Mouse (Mus musculus) hindbrain, embryonic 15.5 days (tissue): Measurements from ENCODE around the gene Atp6v0e2. TPM values are rescaled to one million over a fixed set of nuclear protein-coding genes. Genes with fewer than 3 reads are reported as not detected.
"Not testable (repeated sequence)": the region's sequence is repeated elsewhere in the genome, so short reads cannot be mapped to it uniquely, and the experiment has no call there.

Experiments
- ATAC-seq: fragments of 200-750 bp; cut with Nextera tagmentation; 2 replicates; pipeline ENCODE4 v1.8.0; 2017; ENCODE audit warnings: low read depth, moderate number of reproducible peaks, moderate TSS enrichment; ENCODE audit not compliant: low FRiP score
- H3K27ac ChIP-seq: fragments of 300-500 bp; sonication (generic); replicated peaks from 2 replicates; pipeline ENCODE4 v1.5.1; 2015; ENCODE audit warnings: mild to moderate bottlenecking, inconsistent platforms
- H3K27me3 ChIP-seq: fragments of 300-500 bp; sonication (generic); 2 replicates; pipeline ENCODE4 v1.6.1; 2015; ENCODE audit warnings: control low read depth, inconsistent platforms
- H3K36me3 ChIP-seq: fragments of 300-500 bp; sonication (generic); 2 replicates; pipeline ENCODE4 v1.6.1; 2015; ENCODE audit warnings: control low read depth, inconsistent platforms
- H3K4me1 ChIP-seq: fragments of 300-500 bp; sonication (generic); replicated peaks from 2 replicates; pipeline ENCODE4 v1.6.1; 2015; ENCODE audit warnings: control low read depth, inconsistent platforms
- H3K4me2 ChIP-seq: fragments of 300-500 bp; sonication (generic); 2 replicates; pipeline ENCODE4 v1.6.1; 2015; ENCODE audit warnings: moderate library complexity, mild to moderate bottlenecking, inconsistent platforms
- H3K4me3 ChIP-seq: fragments of 300-500 bp; sonication (generic); 2 replicates; pipeline ENCODE4 v1.5.1; 2015; ENCODE audit warnings: mild to moderate bottlenecking, inconsistent platforms
- H3K9ac ChIP-seq: fragments of 300-500 bp; sonication (generic); 2 replicates; pipeline ENCODE4 v1.6.1; 2015; ENCODE audit warnings: inconsistent platforms
- H3K9me3 ChIP-seq: fragments of 300-500 bp; sonication (generic); 2 replicates; pipeline ENCODE4 v1.6.1; 2016; ENCODE audit warnings: control low read depth, inconsistent platforms
- WGBS: fragments of 180-500 bp; shearing (Covaris S2); methylation state at CpG from one replicate; pipeline ENCODE4 v1.1.7; 2015; 5-methylcytosine and 5-hydroxymethylcytosine counted together
- polyA plus RNA-seq: library from polyadenylated mRNA; unstranded; fragments of >200 nt; fragmentation: Nextera tagmentation; extraction: Ambion mirVana; gene quantifications from 2 replicates; pipeline ENCODE4 v1.2.1, GENCODE M21; 2015

Gene Atp6v0e2
- polyA plus RNA-seq, 1 experiment from 2014 or later = 311 TPM

GRCm38 (mm10) chr6:48524882-48525281 is 12.5 kb upstream of the Atp6v0e2 start:
- not testable (repeated sequence) for H3K27ac ChIP-seq, ATAC-seq
- WGBS = 97% methylated on average over 16 of the region's 16 CpGs

DNA sequence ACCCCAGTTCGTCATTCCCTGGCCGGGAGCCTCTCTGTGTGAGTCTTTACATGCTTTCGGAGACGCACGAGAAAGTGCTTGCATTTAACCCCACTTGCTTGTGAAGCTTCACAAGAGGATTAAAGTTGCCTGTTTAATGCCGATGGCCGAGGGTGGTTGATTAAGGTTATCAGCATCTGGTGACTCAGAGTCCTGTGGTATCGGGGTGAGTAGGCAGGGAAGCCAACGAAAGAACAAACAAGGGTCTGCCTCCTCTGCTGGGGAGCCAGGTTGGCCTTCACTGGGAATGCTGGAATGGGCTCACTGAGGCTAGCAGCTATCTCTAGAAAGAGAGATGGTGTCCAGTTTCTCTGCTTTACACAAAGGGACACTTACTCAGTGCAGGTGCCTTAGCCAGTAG is 9.5 kb upstream of the Atp6v0e2 start:
- no peak overlapping the region for H3K27ac ChIP-seq
- H3K9me3 ChIP-seq = no peaks in the 10 kb centered on the region
- no peaks in the 10 kb centered on the region for H3K27me3 ChIP-seq
- WGBS = 94% methylated on average over 9 of the region's 9 CpGs
- no peak overlapping the region for H3K4me3 ChIP-seq
- H3K4me1 ChIP-seq = no peaks in the 10 kb centered on the region
- no peak overlapping the region for H3K9ac ChIP-seq
- no peak for ATAC-seq
- H3K36me3 ChIP-seq = 0 out of 2 replicates have a peak, but pooled peaks cover 14% of the 10 kb centered on the region
- H3K4me2 ChIP-seq = no peak overlapping the region

More at GRCm38 (mm10) chr6:48524882-48525281, 12.5 kb upstream of the Atp6v0e2 start:
- not testable (repeated sequence) for H3K4me3 ChIP-seq, H3K4me2 ChIP-seq, H3K9ac ChIP-seq, H3K27me3 ChIP-seq, H3K9me3 ChIP-seq, H3K4me1 ChIP-seq
- H3K36me3 ChIP-seq = 0 out of 2 replicates have a peak, but pooled peaks cover 12% of the 10 kb centered on the region

DNA sequence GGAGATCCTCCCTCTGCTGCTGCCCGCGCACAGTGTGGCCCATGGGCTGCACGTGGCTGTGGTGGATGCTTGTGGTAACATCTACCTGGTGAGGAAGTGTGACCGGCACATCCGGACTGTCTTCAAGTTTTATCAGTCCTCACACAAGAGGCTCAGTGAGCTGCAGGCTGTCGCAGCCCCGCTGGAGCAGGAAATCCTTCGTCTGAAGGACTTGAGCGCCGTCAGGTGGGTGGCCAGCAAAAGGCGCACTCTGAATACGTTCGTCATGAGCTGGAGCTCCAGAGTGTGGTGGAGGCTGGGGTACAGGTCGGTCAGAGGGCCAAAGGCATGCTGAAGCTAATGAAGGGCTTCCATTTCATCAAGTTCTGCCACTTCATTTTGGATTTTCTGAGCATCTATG is 8.2 kb upstream of the Atp6v0e2 start:
- H3K27me3 ChIP-seq = no peaks in the 10 kb centered on the region
- H3K9ac ChIP-seq = no peak overlapping the region
- H3K27ac ChIP-seq = no peak overlapping the region
- no peak overlapping the region for H3K4me3 ChIP-seq
- H3K9me3 ChIP-seq = no peaks in the 10 kb centered on the region
- no peak for ATAC-seq
- 82% methylated on average over 14 of the region's 14 CpGs for WGBS
- H3K36me3 ChIP-seq = 0 out of 2 replicates have a peak, but pooled peaks cover 14% of the 10 kb centered on the region
- H3K4me2 ChIP-seq = no peak overlapping the region
- no peaks in the 10 kb centered on the region for H3K4me1 ChIP-seq

DNA sequence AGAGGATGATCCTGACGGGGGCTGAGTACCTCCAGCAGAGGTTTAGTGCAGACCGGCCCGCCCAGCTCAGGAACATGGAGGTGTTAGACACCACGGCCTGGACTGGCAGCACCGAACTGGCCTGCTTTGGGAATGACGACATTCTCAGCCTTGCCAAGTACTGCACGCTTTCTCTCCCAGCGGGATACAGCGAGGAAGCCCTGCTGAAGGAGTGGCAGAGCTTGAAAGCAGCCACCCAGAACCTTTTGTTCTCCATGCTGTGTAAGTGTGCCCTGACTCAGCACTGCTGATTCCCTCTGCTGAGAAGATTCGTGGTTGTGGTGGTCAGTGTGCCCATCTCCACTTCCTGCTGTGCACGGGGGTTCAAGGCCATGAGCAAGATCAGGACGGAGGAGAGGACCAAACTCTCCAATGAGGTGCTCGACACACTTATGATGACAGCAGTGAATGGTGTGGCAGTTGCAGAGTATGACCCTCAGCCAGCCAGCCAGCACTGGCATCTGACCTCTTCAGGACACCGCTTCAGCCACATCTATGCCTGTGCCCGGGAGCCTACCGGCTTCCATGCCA is 7.5 kb upstream of the Atp6v0e2 start:
- Histone ChIP-seq H3K9ac (no peak overlapping the region), H3K27ac (no peak overlapping the region), H3K9me3 (no peaks in the 10 kb centered on the region), H3K4me2 (no peak overlapping the region), H3K4me3 (no peak overlapping the region), H3K36me3 (0 out of 2 replicates have a peak, but pooled peaks cover 14% of the 10 kb centered on the region), H3K27me3 (no peaks in the 10 kb centered on the region), H3K4me1 (no peaks in the 10 kb centered on the region)
- no peak for ATAC-seq
- 82% methylated on average over 16 of the region's 16 CpGs for WGBS

DNA sequence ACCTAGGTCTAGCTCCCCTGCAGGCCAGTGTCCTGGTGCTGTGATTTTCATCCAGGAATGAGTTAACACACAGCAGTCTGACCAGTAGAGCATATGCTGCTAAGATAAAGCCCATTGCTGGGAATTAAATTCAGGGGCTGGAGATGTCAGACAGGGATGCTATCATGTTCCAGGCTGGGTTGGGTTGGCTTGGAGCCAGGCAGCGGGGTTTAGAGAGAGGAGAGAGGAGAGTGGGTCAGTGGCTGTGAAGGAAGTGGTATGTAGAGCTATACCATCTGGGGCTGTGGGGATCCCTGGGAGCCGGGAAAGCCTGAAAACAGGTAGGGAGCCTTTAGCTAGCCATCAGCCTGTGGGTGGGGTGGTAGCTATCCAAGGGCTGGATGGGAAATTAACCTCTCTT is 6.6 kb upstream of the Atp6v0e2 start:
- no peak overlapping the region for H3K9ac ChIP-seq
- no peak overlapping the region for H3K4me2 ChIP-seq
- H3K9me3 ChIP-seq = no peaks in the 10 kb centered on the region
- ATAC-seq = no peak
- WGBS = 85% methylated on average over 2 of the region's 2 CpGs
- 0 out of 2 replicates have a peak, but pooled peaks cover 10% of the 10 kb centered on the region for H3K36me3 ChIP-seq
- H3K27ac ChIP-seq = no peak overlapping the region
- H3K4me3 ChIP-seq = no peak overlapping the region
- H3K27me3 ChIP-seq = no peaks in the 10 kb centered on the region
- no peaks in the 10 kb centered on the region for H3K4me1 ChIP-seq

- 0 out of 2 replicates have a peak, but pooled peaks cover 2% of the 10 kb centered on the region for H3K36me3 ChIP-seq
- no peak overlapping the region for H3K27ac ChIP-seq
- no peak for ATAC-seq
- no peak overlapping the region for H3K4me2 ChIP-seq
- no peaks in the 10 kb centered on the region for H3K27me3 ChIP-seq
- no peak overlapping the region for H3K4me3 ChIP-seq
- WGBS = 79% methylated on average over 2 of the region's 2 CpGs
- H3K4me1 ChIP-seq = peaks cover 16% of the 10 kb centered on the region
- no peaks in the 10 kb centered on the region for H3K9me3 ChIP-seq
- H3K9ac ChIP-seq = no peak overlapping the region
Observed at GRCm38 (mm10) chr6:48533475-48533874, 3.9 kb upstream of the Atp6v0e2 start.

DNA sequence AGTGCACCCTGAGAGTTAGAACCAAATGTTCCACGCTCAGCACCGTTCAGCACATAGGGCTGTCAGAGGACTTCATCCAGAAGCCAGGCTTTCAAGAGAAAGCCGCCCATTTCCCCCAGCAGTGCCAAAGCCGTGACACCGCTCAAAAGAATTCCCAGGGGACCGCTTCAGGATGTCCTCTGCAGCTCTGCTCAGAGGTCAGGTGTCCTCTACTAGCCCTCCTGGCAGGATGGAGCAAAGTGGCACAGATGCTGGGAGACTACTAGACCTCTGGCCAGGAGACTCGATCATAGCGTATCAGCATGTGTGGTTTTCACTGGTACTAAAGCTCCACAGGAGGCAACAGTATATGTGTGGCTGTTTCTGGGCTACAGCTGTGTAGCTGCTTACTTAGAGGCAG is 2.5 kb upstream of the Atp6v0e2 start:
- H3K36me3 ChIP-seq = 0 out of 2 replicates have a peak, but pooled peaks cover 2% of the 10 kb centered on the region
- H3K4me2 ChIP-seq = no peak overlapping the region
- ATAC-seq = no peak
- no peak overlapping the region for H3K27ac ChIP-seq
- H3K27me3 ChIP-seq = no peaks in the 10 kb centered on the region
- no peak overlapping the region for H3K9ac ChIP-seq
- H3K4me3 ChIP-seq = no peak overlapping the region
- H3K4me1 ChIP-seq = peaks cover 28% of the 10 kb centered on the region
- 85% methylated on average over 8 of the region's 8 CpGs for WGBS
- no peaks in the 10 kb centered on the region for H3K9me3 ChIP-seq

DNA sequence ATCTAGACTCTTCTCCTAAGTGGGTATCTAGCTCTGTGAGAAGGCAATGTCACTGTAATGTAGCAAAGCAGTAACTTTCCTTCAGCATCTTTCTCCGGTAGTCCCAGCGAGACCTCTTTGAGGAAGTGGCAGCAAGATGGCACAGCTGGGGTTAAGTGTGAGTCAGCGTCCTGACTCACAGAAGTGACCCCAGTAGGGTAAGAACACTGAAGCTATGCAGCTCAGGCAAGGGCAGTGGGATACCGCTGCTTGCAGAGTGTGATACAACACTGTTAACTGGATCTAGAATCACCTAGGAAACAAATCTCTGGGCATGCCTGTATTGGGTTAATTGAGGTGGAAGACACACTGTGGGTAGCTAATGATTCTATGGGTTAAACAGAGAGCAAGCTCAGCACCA is 1.3 kb upstream of the Atp6v0e2 start:
- Histone ChIP-seq H3K36me3 (peaks cover 10% of the 10 kb centered on the region), H3K27me3 (no peaks in the 10 kb centered on the region), H3K4me2 (no peak overlapping the region), H3K4me1 (peaks cover 30% of the 10 kb centered on the region), H3K9me3 (no peaks in the 10 kb centered on the region), H3K4me3 (no peak overlapping the region), H3K9ac (no peak overlapping the region), H3K27ac (no peak overlapping the region)
- ATAC-seq = no peak
- WGBS = 59% methylated on average over 4 of the region's 4 CpGs

DNA sequence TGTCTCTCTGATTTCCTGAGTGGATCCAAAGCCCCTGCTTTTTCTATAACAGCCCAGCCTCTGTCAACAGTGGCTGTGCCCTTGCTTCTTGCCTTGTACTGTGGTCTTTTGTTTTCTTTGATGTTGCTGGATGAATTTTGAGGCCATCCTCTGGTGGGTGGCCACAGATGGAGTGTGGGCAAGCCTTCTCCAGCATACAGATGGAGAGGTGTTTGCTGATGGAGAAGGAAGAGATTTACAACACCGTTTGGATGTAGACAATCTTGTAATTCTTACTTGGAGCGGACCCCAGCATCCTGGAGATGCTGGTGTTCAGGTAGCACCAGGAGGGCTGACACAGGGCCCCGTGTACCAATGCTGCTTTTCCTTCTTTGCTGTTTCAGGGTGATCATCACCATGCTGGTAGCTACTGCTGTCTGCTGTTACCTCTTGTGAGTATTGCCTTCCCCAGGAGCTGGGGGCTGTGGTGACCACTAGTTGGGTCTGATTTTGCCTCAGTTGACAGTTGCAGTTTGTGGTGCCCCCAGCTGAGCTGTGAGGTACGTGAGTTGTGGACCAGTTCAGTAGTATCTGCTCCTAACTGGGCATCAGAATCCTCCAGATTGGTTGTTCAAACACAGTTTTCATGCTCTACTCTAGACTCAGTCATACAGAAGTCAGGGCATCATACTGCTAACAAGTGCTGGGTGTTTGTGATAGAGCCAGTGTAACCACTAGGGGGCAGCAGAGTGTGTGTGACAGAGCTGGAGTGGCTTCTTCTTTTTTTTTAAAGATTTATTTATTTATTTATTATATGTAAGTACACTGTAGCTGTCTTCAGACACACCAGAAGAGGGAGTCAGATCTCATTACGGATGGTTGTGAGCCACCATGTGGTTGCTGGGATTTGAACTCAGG is 1.7 kb downstream of the Atp6v0e2 start:
- H3K27ac ChIP-seq = no peak overlapping the region
- WGBS = 65% methylated on average over 5 of the region's 5 CpGs
- peak overlapping the region; percentile 72 for H3K4me2 ChIP-seq
- no peaks in the 10 kb centered on the region for H3K27me3 ChIP-seq
- peaks cover 30% of the 10 kb centered on the region for H3K4me1 ChIP-seq
- H3K4me3 ChIP-seq = peak overlapping the region; percentile 59
- no peaks in the 10 kb centered on the region for H3K9me3 ChIP-seq
- ATAC-seq = no peak
- peak overlapping the region; percentile 82; the same call in 1 of the 2 replicates for H3K9ac ChIP-seq
- peaks cover 16% of the 10 kb centered on the region for H3K36me3 ChIP-seq

DNA sequence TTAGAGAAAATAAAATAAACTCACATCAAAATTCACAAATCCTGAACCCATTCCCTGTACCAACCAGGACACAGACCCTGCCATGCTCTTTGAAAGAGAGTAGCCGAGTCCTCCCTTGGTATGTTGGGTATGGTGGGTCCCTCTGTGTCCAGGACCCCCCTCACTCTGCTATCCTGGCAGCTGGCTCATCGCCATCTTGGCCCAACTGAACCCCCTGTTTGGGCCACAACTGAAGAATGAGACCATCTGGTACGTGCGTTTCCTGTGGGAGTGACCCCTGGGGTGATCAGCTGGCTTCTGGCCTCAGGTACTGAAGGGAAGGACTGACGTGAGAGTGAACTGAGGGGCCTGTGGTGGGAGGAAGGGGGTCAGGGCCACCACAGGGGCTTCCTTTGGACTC is 2.4 kb downstream of the Atp6v0e2 start:
- Histone ChIP-seq H3K4me3 (no peak overlapping the region), H3K4me1 (peaks cover 30% of the 10 kb centered on the region), H3K9me3 (no peaks in the 10 kb centered on the region), H3K36me3 (peaks cover 16% of the 10 kb centered on the region), H3K4me2 (no peak overlapping the region), H3K27me3 (no peaks in the 10 kb centered on the region), H3K27ac (no peak overlapping the region), H3K9ac (no peak overlapping the region)
- ATAC-seq = no peak
- 68% methylated on average over 5 of the region's 5 CpGs for WGBS

DNA sequence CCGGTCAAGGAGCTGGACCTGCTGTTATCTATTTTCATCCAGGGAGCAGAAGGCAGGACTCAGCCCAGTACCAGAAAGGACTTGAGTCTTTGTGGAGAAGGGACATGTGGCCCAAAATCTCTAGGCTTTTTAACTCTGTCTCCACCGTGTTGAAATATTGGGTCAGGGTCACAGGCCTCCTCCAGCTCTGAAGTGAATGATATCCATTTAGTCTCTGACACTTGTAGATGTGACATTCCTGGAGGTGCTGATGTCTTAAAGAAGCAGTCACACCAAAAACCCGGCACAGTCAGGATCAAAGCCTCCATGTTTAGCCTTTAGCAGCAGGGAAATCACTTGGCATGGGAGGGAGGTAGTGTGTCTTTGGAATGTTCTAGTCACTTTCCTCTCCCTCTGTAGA is 3.3 kb downstream of the Atp6v0e2 start:
- ATAC-seq = no peak
- H3K27ac ChIP-seq = no peak overlapping the region
- H3K4me3 ChIP-seq = no peak overlapping the region
- H3K4me2 ChIP-seq = no peak overlapping the region
- no peak overlapping the region for H3K9ac ChIP-seq
- 78% methylated on average over 3 of the region's 3 CpGs for WGBS
- peaks cover 30% of the 10 kb centered on the region for H3K4me1 ChIP-seq
- no peaks in the 10 kb centered on the region for H3K27me3 ChIP-seq
- peaks cover 16% of the 10 kb centered on the region for H3K36me3 ChIP-seq
- H3K9me3 ChIP-seq = no peaks in the 10 kb centered on the region
